Mouse (Mus musculus): ENCODE measurements around the gene Slc29a4.

Slc29a4 gene

DNA sequence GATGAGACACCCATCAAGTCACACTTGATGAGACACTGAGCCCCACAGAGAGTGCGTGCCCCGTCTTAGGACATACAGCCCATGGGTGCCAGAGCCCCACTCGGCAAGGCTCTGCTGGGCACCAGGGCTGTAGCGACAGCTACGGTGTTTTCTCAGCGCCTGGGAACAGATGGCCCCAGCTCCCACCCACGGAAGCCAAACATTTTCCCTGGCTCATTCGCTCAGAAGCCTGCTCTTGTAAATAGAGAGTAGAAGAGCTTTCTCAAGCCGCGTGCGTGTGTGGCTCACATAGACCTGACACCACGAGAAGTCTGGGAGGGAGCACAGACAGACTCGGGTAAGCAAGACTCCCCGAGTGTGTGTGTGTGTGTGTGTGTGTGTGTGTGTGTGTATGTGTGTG lies at the start of gene Slc29a4:
Gene Slc29a4 (plus strand): TSS at position 265 of the 400 bp plus-strand sequence.
- no peak for DNase-seq (ENCODE audit: low spot score)

DNA sequence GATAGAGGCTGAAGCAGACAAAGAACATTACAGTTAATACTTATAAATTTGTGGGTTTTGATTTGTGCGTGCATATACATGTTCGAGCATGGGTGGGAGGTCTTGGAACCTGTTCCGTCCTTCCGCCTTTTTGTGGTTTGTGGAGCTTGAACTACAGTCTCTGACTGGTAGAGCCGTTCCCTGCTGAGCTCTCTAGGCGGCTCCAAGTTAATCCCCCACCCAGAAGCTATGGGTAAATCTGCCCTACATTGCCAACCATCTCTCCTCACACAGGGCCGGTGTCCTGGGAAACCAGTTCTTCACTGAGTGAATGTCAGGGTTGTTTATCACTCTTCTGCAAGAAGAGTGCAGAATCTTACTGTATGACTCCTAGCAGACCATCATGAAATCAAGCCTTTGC lies 44.1 kb upstream of the Slc29a4 start:
- no peak for DNase-seq (ENCODE audit: low spot score)

DNA sequence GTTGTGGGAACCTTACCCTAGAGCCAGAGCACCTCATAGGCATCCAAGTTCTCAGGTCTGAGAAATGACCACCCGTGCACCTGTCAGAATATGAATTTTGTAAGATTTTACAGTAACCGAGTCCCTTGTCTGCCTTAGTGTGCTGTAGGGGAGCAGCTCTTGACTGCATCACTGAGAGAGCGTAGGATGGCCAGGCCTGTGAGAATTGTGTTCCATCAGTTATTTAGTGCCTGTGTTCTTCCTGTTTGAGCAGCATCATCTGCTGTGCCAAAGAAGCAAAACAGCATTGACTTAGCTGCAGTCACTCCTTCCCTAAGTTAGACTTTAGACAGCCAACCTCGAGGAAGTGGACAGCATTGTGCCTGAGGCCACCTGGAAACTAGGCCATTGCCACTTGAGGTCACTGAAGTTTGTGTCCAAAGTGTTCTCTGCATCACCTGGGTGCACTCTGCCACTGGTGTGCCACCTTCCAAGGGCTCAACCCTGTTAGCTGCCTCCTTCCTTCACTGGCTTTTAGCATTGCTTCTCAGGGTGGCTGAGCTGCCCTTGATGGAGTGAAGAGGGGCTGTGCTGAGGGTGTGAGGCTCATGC lies 42.8 kb upstream of the Slc29a4 start:
- DNase-seq (ENCODE audit: low spot score): no peak

DNA sequence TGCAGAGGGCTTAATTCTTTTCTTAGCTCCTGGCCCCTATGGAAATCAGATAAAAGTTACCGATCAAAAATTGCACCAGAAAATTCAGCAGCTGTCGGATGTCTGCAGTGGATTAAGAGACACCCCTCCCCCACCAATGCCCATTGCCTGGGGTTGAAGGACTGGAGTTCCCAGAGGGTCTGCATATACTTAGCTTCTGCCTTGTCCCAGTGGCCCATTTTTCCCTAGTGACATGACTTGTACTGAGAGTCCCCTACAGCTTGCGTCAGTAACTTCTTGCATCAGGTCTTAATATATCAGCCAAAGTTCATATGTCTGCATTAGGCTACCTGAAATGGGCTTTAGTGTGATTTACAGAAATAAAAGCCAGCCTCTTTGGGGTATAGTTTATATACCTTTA lies 41.9 kb upstream of the Slc29a4 start:
- DNase-seq (ENCODE audit: low spot score): no peak

DNA sequence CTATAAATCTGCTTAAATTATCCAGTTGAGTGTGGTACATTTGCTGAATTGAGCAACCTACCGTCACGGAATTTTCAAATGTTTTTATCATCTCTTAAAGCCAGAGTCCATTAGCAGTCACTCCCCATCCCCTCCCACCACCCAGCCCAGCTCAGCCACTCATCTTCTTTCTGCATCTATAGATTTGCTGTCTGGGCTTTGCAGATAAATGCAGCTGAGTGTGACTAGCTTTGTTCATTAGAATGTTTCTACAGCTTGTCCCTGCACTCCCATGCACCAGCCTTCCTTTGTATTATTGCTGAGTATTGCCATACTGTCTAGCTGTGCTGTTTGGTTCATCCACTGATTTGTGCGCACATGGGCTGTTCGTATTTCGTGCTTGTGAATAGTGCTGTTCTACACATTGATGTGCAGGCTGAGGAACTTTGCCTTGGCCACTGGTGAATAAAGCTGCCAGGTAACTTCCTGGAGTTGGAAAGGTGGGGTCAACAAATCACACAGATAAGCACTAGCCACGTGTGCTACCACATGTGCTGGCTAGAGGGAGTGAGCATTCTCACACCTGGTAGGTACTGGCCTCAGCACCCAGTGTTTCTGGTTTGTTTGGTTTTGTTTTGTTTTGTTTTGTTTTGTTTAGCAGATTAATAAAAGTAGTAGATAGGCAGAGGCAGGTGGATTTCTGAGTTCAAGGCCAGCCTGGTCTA lies 41.4 kb upstream of the Slc29a4 start:
- peak; percentile 38 for DNase-seq (ENCODE audit: low spot score)

DNA sequence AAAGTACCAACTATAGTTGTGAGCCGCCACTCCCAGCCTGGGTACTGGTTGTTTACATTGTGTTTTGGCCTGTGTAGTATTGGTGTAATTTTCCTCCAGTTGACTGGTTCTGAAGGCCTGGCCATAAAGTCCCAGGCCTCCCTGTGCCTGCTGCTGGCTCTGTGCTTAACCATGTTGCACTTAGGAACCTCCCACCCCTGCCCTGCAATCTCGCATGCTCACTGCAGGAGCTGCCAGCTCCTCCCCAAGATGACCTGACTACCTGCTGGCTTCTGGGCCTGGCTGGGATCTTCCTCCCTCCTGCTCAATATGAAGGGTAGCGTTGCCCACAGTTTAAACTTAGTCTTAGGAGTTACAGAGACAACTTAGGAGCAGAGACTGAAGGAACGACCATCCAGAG lies 40.0 kb upstream of the Slc29a4 start:
- DNase-seq (ENCODE audit: low spot score): no peak

DNA sequence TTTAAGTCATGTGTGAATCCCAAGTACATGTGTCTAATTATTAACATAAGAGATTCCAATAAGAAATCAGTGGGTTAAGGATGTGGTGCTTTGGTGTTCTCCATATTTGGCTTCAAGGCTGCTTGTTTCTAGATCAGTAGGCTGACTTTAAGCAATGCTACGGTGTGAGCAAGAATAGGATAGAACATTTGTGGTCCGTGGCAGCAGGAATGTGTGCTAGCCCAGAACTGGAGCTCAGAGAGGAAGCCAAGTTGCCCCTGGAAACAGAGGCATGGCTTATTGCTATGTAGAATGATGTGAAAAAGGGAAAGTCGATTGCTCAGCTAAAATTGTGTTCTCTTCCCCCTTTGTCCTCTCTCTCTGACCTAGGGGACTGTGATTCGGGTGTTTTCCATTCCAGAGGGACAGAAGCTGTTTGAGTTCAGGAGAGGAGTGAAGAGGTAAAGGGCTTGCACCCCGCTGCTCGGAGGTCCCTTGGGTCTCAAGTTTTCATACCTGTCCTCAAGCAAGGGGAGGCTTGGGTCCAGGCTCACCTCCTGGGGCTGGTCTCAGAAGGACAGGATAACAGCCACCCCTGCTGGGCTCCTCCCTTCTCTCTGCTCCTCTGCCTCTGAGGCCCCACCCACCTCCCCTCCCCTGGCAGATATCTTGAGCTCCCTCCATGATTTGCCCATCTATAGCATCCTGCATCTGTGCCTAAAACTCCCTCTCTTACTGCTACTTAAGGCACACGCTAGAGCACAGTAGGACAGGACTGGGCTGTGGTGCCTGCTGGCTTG lies 31.5 kb upstream of the Slc29a4 start:
- DNase-seq (ENCODE audit: low spot score): no peak

DNA sequence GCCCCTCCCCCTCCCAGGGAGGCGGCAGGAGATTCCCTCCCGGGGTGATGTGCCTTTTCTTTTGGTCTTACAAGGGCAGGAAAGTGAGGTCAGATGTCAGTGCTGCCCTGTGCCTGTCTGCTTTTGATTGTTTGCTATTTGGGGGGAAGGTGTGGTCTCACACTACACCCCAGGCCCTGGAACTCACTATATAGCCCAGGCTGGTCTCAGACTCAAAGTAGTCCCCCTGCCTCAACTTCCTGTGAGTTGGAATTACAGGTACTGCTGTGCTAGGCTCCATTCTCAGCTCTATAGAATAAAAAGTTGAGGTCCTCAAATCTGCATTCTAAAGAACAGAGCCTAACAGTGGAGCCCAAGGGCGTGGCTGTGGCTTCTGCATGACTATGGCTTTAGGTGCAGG lies 24.4 kb upstream of the Slc29a4 start:
- DNase-seq (ENCODE audit: low spot score): no peak

DNA sequence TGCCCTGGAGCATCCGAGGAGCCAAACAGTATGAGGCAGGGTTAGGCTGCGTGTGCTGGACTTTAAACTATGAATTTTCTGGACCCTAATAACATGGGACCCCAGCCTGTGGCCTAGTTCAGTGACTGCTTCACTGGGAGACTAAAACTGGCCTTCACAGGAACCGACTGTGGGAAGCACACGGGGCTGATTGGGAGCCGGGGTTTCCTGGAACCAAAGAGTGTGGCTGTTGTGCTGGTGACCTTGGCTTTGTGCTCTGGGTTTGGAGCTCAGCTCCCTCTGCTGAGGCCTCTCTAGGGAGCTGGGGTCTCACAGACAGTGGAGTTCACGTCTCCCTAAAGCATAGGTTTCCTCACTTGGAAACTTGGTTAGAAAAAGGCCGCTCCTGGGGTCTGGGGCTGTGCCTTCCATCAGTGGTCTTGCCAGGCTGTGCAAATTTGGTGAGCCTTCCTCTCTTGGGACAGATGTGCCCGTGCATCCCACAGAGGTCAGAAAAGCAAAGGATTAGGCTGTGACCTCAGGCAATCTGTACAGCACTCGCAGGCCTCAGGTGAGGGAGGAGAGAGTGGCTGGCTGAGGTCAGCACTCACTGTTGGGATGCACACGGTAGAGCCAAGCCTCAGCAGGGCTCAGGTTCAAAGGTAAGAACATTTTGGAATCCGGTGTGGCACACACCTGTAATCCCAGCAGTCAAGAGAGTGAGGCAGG lies 23.6 kb upstream of the Slc29a4 start:
- no peak for DNase-seq (ENCODE audit: low spot score)

DNA sequence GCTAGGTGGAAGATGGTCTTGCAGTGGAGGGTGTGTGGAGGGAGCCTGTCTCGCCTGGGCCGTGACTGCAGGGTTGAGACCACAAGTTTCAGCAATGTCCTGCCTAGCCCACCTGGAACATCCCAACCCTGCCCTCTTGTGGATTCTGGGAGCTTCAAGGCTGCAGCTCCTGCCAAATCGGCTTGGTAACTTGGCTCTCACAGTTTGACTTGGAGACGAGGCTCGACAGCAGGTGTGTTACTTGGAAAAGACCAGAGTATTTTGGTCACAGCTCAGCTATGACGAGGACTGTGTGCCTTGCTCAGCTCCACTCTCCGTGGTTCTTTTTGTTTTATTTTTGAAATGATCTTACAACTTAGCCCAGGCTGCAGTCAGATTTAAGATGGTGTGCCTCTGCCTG lies 22.6 kb upstream of the Slc29a4 start:
- DNase-seq (ENCODE audit: low spot score): no peak

DNA sequence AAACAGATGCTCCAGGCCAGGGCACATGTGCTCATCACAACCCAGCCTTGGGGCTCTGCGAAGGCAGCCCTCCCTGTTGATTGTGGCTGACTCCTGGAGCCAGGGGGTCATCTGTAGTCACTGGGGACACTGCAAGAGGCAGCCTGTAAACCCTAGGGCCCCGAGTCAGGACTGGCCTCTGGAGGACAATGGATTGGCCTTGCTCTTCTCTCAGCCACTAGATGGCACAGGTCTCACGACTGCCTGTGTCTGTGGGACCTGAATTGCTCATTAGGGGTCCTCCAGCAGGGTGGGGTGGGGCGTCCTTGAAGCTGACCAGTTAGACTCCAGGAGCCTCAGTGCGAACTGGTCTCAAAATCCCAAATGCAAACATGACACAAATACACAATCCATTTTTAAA lies 19.2 kb upstream of the Slc29a4 start:
- no peak for DNase-seq (ENCODE audit: low spot score)

DNA sequence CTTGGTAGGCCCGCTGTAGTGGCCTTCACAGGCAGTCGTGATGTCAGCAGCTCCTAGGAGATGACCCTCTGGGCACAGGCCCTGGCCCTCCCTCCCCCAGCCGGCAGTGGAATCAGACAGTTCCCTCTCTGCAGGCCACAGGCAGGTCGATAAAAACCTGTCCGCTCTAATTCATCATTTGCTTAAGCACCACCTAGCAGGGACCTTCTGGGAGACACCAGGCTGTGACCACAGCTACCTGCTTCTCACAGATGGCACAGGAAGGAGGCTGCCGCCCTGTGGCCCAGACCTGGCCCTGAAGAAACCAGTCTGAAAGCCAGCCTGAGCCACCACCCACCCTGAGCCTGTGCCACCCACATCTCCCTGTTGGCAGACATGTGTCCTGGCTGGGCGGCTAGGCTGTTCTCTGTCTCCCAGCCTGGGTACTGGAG lies 14.2 kb upstream of the Slc29a4 start:
- DNase-seq (ENCODE audit: low spot score): no peak

DNA sequence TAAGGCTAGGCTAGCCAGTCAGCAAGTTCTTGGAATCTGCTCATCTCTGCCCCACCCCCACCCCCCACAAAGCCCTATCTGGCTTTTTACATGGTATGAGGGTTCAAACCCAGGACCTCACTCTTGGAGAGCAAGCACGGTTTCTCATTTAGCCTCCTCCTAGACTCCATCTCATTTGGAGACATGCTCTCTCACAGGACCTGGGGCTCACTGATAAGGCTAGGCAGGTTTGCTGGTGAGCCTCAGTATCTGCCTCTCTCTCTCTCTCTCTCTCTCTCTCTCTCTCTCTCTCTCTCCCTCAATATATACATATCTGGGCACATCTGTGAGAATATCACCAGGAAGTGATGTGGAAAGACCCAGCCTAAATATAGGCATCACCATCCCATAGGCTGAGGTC lies 13.2 kb upstream of the Slc29a4 start:
- DNase-seq (ENCODE audit: low spot score): no peak

DNA sequence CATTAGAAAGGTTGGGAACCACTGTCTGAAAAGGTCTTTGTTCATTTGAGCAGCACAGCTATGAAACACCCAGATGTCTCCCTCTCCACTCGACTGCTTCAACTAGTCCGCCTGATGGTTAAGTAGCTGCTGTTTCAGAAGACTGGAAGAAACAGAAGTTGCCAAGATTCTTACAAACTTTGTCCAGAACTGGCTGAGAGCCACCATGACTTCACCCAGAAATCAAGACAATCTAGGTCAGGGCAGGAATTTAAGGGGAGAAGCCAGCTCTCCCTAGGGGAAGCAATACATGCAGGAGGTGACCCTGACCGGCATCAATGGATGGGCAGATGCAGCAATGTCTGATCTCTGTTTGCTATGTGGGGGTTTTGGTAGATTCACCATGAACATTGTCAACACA lies 10.4 kb upstream of the Slc29a4 start:
- no peak for DNase-seq (ENCODE audit: low spot score)

DNA sequence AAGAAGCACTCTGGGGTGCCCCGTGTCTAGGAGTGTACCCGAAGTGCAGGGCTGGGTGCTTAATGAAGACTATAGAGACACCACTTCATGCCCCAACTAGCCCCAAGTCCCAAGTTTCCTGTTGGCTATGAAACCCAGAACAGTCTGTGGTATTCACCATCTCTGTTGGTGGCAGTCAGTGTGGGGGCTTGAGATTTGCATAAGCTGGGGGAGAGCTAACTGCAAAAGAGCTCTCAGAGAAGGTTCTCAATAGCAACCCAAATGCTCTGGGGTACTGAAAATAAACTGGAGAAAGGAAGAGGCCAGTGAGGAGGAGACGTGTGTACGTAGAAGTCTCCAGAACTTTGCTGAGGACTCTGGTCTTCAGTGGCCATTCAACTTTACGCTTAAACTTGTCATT lies 9.8 kb upstream of the Slc29a4 start:
- no peak for DNase-seq (ENCODE audit: low spot score)

DNA sequence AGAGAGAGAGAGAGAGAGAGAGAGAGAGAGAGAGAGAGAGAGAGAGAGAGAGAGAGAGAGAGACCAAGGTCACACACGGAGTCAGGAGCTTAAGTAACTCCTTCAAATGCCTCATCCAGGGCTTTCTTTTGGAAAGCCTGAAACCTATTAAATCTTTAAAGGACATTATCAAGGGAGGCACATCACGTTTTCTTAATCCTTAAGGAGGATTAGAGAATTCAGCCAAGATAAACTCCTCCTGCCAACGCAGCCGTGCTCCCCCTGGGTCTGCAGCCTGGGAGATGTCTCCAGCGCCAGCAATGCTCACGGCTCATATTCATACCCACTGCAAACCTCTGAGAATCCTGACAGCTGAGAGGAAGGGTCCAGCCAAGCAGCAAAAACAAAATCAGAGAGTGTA lies 3.4 kb upstream of the Slc29a4 start:
- DNase-seq (ENCODE audit: low spot score): no peak

DNA sequence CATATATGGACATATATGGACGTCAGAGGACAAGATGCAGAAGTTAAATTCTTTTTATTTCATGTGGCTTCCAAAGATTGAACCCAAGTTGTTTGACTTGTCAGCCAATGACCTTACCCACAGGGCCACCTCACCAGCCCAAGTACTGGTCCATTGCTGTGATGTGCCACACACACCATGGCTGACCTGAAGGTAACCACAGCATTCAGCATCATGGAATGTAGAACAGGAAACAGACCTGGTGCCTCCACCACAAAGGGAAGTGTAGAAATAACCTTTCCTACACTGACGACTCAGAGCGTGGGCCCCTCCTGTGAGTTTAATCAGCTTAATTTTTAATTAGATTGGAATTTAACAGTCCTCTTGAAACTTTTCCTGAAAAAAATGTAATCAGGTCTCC lies 2.0 kb upstream of the Slc29a4 start:
- DNase-seq (ENCODE audit: low spot score): no peak

DNA sequence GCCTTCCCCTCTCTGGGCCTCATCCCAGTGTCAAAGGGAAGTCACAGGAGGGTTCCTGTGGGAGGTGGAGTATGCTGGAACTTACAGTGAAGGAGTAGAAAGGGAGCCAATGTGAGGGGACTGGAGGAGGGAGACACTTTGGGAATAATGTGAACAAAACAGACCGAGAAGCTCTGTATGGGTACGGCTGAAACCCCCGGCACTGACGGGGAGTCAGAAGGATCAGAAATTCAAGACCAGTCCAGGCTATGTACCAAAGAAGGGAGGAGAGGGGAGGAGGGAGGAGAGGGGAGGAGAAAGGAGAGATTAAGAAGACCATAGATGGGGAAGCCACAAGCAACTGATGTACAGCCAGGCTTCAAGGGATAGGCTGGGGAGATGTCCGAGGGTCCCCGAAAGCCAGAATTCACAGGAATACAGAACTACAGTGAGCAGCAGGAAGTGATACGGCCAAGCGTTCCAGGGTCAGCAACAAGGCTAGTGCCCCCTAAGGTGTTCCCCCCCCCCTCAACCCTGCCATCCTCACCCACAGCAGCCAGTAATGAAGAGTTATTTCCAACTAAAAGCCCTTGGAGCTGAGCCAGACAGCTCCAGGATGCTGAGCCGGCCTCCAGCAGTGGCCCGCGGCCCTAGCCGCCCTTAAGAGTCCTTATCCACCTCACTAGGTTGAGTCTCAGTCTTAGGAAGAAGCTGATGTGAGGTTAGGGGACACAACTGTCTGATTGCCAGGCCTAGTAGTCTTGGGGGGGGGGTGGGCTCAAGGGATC lies 842 bp downstream of the Slc29a4 start:
- DNase-seq (ENCODE audit: low spot score): no peak

DNA sequence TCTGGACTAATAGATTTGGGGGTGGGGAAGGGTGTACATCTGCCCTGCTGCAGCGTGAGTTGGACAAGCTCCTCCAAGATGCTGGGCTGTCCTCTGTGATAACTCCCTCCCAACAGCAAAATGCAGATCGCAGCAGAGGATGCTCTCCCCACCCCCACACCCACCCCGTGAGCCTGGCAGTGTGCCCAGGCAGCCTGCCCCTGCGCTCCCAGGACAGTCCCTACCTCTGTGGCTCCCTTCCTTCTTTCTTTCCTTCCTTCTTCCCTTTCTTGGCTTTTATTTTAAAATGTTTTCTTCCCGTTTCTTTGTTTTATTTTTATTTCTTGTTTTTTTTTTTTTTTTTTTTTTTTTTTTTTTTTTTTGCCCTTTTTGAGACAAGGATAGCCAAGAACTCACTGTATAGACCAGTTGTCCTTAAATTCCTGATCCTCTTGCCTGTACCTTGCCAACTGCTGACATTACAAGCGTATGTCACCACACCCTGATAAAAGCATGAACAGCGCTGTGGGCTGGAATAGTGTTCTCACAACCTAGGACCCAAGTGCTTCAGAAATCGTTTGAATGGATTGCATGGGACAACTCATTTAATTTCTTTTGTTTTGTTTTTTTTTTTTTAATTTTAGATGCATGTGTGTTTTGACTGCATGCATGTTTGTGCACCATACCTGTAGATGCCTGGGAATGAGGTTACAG lies 1.6 kb downstream of the Slc29a4 start:
- no peak for DNase-seq (ENCODE audit: low spot score)

DNA sequence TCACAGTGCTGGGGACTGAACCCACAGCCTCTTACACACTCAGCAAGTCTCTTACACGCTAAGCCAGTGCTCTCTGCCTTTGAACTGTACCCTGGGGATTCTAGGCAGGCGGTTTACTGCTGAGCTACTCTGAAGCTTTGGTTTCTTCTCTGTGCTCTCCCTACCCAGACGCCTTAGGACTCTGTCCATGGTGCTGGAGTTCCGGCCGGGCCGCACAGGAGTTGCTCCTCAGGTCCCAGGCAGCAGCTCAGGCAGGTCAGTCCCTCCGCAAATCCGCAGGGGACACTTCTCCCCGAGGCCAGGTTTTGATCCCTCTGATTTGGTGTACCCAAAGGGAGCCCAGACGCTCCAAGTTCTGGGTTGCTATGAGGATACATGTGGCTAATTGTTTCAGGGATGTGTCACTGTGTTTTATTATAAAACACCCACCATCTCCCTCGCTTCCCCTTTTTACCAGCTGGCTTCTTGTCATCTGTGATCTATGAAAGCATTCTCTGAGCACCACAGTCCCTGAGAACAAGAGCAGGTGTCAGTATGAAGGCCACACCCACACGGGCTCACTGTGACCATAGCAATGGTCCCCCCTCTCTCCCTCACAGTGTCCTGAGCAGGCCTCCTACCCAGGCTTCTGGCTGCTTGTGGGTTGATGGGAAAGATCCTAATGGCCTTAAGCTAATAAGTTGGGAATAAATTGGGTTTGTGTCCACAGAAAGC lies 2.5 kb downstream of the Slc29a4 start:
- DNase-seq (ENCODE audit: low spot score): no peak

DNA sequence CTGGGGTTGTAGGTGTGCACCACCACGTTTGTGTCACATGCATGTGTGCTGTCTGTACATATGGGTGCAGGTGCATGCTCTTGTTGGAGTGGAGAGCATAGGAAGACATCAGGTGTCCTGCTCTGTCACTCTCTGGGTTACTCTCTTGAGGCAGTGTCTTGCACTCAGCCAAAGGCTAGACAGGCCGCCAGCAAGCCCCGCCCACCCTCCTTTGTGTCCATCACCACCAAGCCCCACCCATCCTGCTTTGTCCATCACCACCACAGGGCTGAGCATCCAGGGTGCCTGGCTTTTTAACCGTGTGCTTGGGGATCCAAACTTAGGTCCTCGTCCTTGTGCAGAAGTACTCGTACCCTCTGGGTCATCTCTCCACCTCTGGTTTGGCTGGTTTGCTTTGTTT lies 3.9 kb downstream of the Slc29a4 start:
- DNase-seq (ENCODE audit: low spot score): no peak
